Mouse (Mus musculus) forebrain, embryonic 14.5 days (tissue): Measurements from ENCODE around the gene Trim27. TPM values are rescaled to one million over a fixed set of nuclear protein-coding genes. Genes with fewer than 3 reads are reported as not detected.
A peak's percentile ranks its signal among the peaks of the same experiment; 100 is the strongest.

Experiments used
- ATAC-seq: fragments of 200-750 bp; cut with Nextera tagmentation; 2 replicates; pipeline ENCODE4 v1.8.0; 2017; ENCODE audit warnings: mild to moderate bottlenecking, moderate library complexity
- DNase-seq: peaks from one replicate; pipeline ENCODE4 v3.0.0-alpha.2; 2015; ENCODE audit warnings: low spot score
- H3K27ac ChIP-seq: fragments of 300-500 bp; sonication (generic); 2 replicates; pipeline ENCODE4 v1.5.1; 2014; ENCODE audit warnings: low read depth, mild to moderate bottlenecking, control low read depth, low read length, moderate library complexity
- H3K27me3 ChIP-seq: fragments of 300-500 bp; sonication (generic); replicated peaks from 2 replicates; pipeline ENCODE4 v1.6.1; 2014; ENCODE audit warnings: low read length, control low read depth, mixed read lengths; ENCODE audit not compliant: control insufficient read depth, insufficient read depth
- H3K36me3 ChIP-seq: fragments of 300-500 bp; sonication (generic); 2 replicates; pipeline ENCODE4 v1.6.1; 2014; ENCODE audit warnings: low read length, control low read depth; ENCODE audit not compliant: control insufficient read depth, insufficient read depth
- H3K4me1 ChIP-seq: fragments of 300-500 bp; sonication (generic); 2 replicates; pipeline ENCODE4 v1.6.1; 2014; ENCODE audit warnings: antibody characterized with exemption, low read length, control low read depth; ENCODE audit not compliant: control insufficient read depth, insufficient read depth
- H3K4me2 ChIP-seq: fragments of 300-500 bp; sonication (generic); 2 replicates; pipeline ENCODE4 v1.6.1; 2014; ENCODE audit warnings: mild to moderate bottlenecking, control low read depth, low read length
- H3K4me3 ChIP-seq: fragments of 300-500 bp; sonication (generic); 2 replicates; pipeline ENCODE4 v1.5.1; 2014; ENCODE audit warnings: low read depth, low read length, control low read depth
- H3K9ac ChIP-seq: fragments of 300-500 bp; sonication (generic); 2 replicates; pipeline ENCODE4 v1.6.1; 2014; ENCODE audit warnings: mild to moderate bottlenecking, low read length, control low read depth, moderate library complexity
- H3K9me3 ChIP-seq: fragments of 300-500 bp; sonication (generic); replicated peaks from 2 replicates; pipeline ENCODE4 v1.6.1; 2016; ENCODE audit warnings: low read length, control low read depth, mixed read lengths; ENCODE audit not compliant: control insufficient read depth
- WGBS: fragments of 180-500 bp; shearing (Covaris S2); extraction: QIAGEN DNeasy Blood & Tissue Kit; methylation state at CpG from one replicate; pipeline ENCODE4 v1.1.7; 2014; 5-methylcytosine and 5-hydroxymethylcytosine counted together
- polyA plus RNA-seq: library from polyadenylated mRNA; unstranded; fragments of >200 nt; fragmentation: Nextera tagmentation; extraction: Ambion mirVana; gene quantifications from 2 replicates; pipeline ENCODE4 v1.2.1, GENCODE M21; 2014

The Trim27 gene
- polyA plus RNA-seq, 1 experiment from 2014 or later: 82.3 TPM

GRCm38 (mm10) chr13:21169657-21170430 is 9.4 kb upstream of the Trim27 start:
- DNase-seq (peak; percentile 90), ATAC-seq (peak; percentile 79)
- 0 out of 2 replicates have a peak overlapping the region, but pooled peaks have one; percentile 52 for H3K27ac ChIP-seq
- H3K4me2 ChIP-seq: peak overlapping the region; percentile 89
- H3K36me3 ChIP-seq: no peaks in the 10 kb centered on the region
- under 1% methylated on average over 39 of the region's 39 CpGs for WGBS
- H3K9me3 ChIP-seq: no peaks in the 10 kb centered on the region
- H3K4me3 ChIP-seq: peak overlapping the region; percentile 53
- H3K27me3 ChIP-seq: 0 out of 2 replicates have a peak, but pooled peaks cover 2% of the 10 kb centered on the region
- H3K4me1 ChIP-seq: peaks cover 4% of the 10 kb centered on the region; the same call in 1 of the 2 replicates
- H3K9ac ChIP-seq: 0 out of 2 replicates have a peak overlapping the region, but pooled peaks have one; percentile 37

- H3K9ac ChIP-seq: peak overlapping the region; percentile 32; the same call in 1 of the 2 replicates
- no peak overlapping the region for H3K27ac ChIP-seq
- no peaks in the 10 kb centered on the region for H3K36me3 ChIP-seq
- H3K4me2 ChIP-seq: peak overlapping the region; percentile 89
- H3K27me3 ChIP-seq: 0 out of 2 replicates have a peak, but pooled peaks cover 2% of the 10 kb centered on the region
- DNase-seq: no peak
- H3K9me3 ChIP-seq: no peaks in the 10 kb centered on the region
- peaks cover 4% of the 10 kb centered on the region; the same call in 1 of the 2 replicates for H3K4me1 ChIP-seq
- 40% methylated on average over 17 of the region's 17 CpGs for WGBS
- ATAC-seq: no peak
- peak overlapping the region; percentile 53 for H3K4me3 ChIP-seq
Observed at GRCm38 (mm10) chr13:21170431-21171155, 8.7 kb upstream of the Trim27 start.

- Histone ChIP-seq H3K4me1 (peaks cover 4% of the 10 kb centered on the region; the same call in 1 of the 2 replicates), H3K27ac (no peak overlapping the region), H3K4me2 (peak overlapping the region; percentile 89), H3K4me3 (peak overlapping the region; percentile 46), H3K9ac (peak overlapping the region; percentile 32; the same call in 1 of the 2 replicates), H3K9me3 (no peaks in the 10 kb centered on the region), H3K27me3 (0 out of 2 replicates have a peak, but pooled peaks cover 2% of the 10 kb centered on the region), H3K36me3 (no peaks in the 10 kb centered on the region)
- WGBS: 8% methylated on average over 15 of the region's 15 CpGs
- DNase-seq (peak; percentile 47), ATAC-seq (no peak)
Observed at GRCm38 (mm10) chr13:21171156-21171530, 8.1 kb upstream of the Trim27 start.

- Histone ChIP-seq H3K9me3 (no peaks in the 10 kb centered on the region), H3K4me2 (peak overlapping the region; percentile 89), H3K27ac (no peak overlapping the region), H3K36me3 (no peaks in the 10 kb centered on the region), H3K4me3 (peak overlapping the region; percentile 46), H3K27me3 (no peaks in the 10 kb centered on the region), H3K9ac (peak overlapping the region; percentile 50; the same call in 1 of the 2 replicates), H3K4me1 (peaks cover 4% of the 10 kb centered on the region; the same call in 1 of the 2 replicates)
- ATAC-seq (peak; percentile 40; the same call in 1 of the 2 replicates), DNase-seq (peak; percentile 77)
- under 1% methylated on average over 12 of the region's 12 CpGs for WGBS
Observed at GRCm38 (mm10) chr13:21171600-21172150, 7.6 kb upstream of the Trim27 start.

- Histone ChIP-seq H3K36me3 (no peaks in the 10 kb centered on the region), H3K4me3 (peak overlapping the region; percentile 46), H3K4me2 (peak overlapping the region; percentile 89), H3K9ac (no peak overlapping the region), H3K9me3 (no peaks in the 10 kb centered on the region), H3K27ac (no peak overlapping the region), H3K27me3 (no peaks in the 10 kb centered on the region), H3K4me1 (peaks cover 4% of the 10 kb centered on the region; the same call in 1 of the 2 replicates)
- ATAC-seq: peak; percentile 41
- DNase-seq: peak; percentile 88
- 2% methylated on average over 16 of the region's 16 CpGs for WGBS
Observed at GRCm38 (mm10) chr13:21172241-21173027, 6.8 kb upstream of the Trim27 start.

GRCm38 (mm10) chr13:21173072-21173471 is 6.2 kb upstream of the Trim27 start:
- Histone ChIP-seq H3K9me3 (no peaks in the 10 kb centered on the region), H3K36me3 (no peaks in the 10 kb centered on the region), H3K4me2 (peak overlapping the region; percentile 49), H3K27ac (no peak overlapping the region), H3K4me3 (peak overlapping the region; percentile 25), H3K27me3 (no peaks in the 10 kb centered on the region), H3K4me1 (peaks cover 4% of the 10 kb centered on the region; the same call in 1 of the 2 replicates), H3K9ac (peak overlapping the region; percentile 6; the same call in 1 of the 2 replicates)
- ATAC-seq (peak; percentile 10; the same call in 1 of the 2 replicates), DNase-seq (peak; percentile 85)
- WGBS: under 1% methylated on average over 11 of the region's 11 CpGs

- no peak for ATAC-seq
- Histone ChIP-seq H3K27me3 (no peaks in the 10 kb centered on the region), H3K27ac (no peak overlapping the region), H3K4me1 (peaks cover 15% of the 10 kb centered on the region), H3K9me3 (no peaks in the 10 kb centered on the region), H3K4me2 (no peak overlapping the region), H3K9ac (no peak overlapping the region), H3K4me3 (no peak overlapping the region), H3K36me3 (peaks cover 2% of the 10 kb centered on the region; the same call in 1 of the 2 replicates)
- DNase-seq: no peak
- 58% methylated on average over 11 of the region's 11 CpGs for WGBS
Observed at GRCm38 (mm10) chr13:21176733-21177132, 2.5 kb upstream of the Trim27 start.

GRCm38 (mm10) chr13:21177657-21178056 is 1.6 kb upstream of the Trim27 start:
- peaks cover 21% of the 10 kb centered on the region for H3K4me1 ChIP-seq
- H3K36me3 ChIP-seq: peaks cover 11% of the 10 kb centered on the region
- H3K4me2 ChIP-seq: no peak overlapping the region
- H3K4me3 ChIP-seq: no peak overlapping the region
- H3K9me3 ChIP-seq: no peaks in the 10 kb centered on the region
- 71% methylated on average over 5 of the region's 5 CpGs for WGBS
- no peaks in the 10 kb centered on the region for H3K27me3 ChIP-seq
- H3K27ac ChIP-seq: no peak overlapping the region
- ATAC-seq (no peak), DNase-seq (no peak)
- H3K9ac ChIP-seq: no peak overlapping the region
